Mouse (Mus musculus) cerebellum, adult 2 months (tissue): ENCODE measurements around the gene Ankrd34a.

Source experiments
- CTCF ChIP-seq: fragments of 200-500 bp; IDR thresholded peaks from 2 replicates; pipeline ENCODE4 v1.5.1; 2011; ENCODE audit warnings: low read depth, mild to moderate bottlenecking, control low read depth, low read length, moderate library complexity, borderline replicate concordance; ENCODE audit not compliant: insufficient read depth
- POLR2A ChIP-seq: fragments of 200-500 bp; IDR thresholded peaks from 2 replicates; pipeline ENCODE4 v1.6.1; 2011; ENCODE audit warnings: low read length, control low read depth, borderline replicate concordance; ENCODE audit not compliant: insufficient read depth

GRCm38 (mm10) chr3:96571336-96571735, 25.1 kb upstream of the Ankrd34a start:
- no peak for TF ChIP-seq POLR2A
- no peak for TF ChIP-seq CTCF
